Mouse (Mus musculus) embryonic fibroblast, embryonic 13.5 days (primary cell): ENCODE results near the gene Rasal2. TPM values are rescaled to one million over a fixed set of nuclear protein-coding genes. Genes with fewer than 3 reads are reported as not detected.

Experiments used
- H3K27ac ChIP-seq: 2 replicates; pipeline ENCODE4 v1.5.1; 2012; ENCODE audit warnings: low read length, control low read depth, inconsistent platforms; ENCODE audit not compliant: insufficient read depth
- H3K4me1 ChIP-seq: 2 replicates; pipeline ENCODE4 v1.6.1; 2011; ENCODE audit warnings: low read length; ENCODE audit not compliant: control insufficient read depth, insufficient read depth
- H3K4me3 ChIP-seq: 2 replicates; pipeline ENCODE4 v1.5.1; 2011; ENCODE audit warnings: mild to moderate bottlenecking, control low read depth, low read length; ENCODE audit not compliant: insufficient read depth
- CTCF ChIP-seq: IDR thresholded peaks from 2 replicates; pipeline ENCODE4 v1.5.1; 2011; ENCODE audit warnings: mild to moderate bottlenecking, control low read depth, low read length, moderate library complexity, borderline replicate concordance; ENCODE audit not compliant: insufficient read depth
- POLR2A ChIP-seq: IDR thresholded peaks from 2 replicates; pipeline ENCODE4 v1.6.1; 2011; ENCODE audit warnings: low read depth, mild to moderate bottlenecking, control low read depth, low read length, moderate library complexity
- polyA plus RNA-seq: library from polyadenylated mRNA; stranded (reverse); fragments of >200 nt; gene quantifications from 2 replicates; pipeline ENCODE4 v1.2.4, GENCODE M21; 2011; ENCODE audit warnings: low read depth; ENCODE audit not compliant: missing spikeins, insufficient read length

The Rasal2 gene
- polyA plus RNA-seq, 1 experiment: 20.1 TPM

- TF ChIP-seq POLR2A (no peak), CTCF (no peak)
- Histone ChIP-seq H3K4me3 (no peak overlapping the region), H3K27ac (peak overlapping the region; percentile 73), H3K4me1 (peaks cover 6% of the 10 kb centered on the region)
These were observed 180.0 kb downstream of the Rasal2 start for GRCm38 (mm10) chr1:157232372-157232771.

DNA sequence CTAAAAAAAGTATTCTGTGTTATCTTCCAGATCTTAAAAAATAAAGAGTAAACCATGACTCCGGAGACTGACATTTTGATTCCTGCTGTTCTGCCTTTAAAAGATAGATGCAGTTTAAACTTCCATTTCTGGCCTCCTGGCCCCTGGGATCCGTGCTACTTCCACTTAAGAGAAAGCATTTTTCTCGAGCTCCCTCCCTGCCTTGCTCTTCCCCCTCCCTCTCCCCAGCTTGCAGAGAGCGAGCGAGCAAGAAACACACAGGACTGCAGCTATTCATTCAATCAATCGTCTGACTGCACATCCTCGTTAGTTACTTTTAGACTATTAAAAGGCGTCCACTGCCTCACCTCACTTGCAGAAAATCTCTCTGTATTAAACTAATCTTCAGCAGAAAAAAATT lies 181.4 kb downstream of the Rasal2 start:
- Histone ChIP-seq H3K27ac (no peak overlapping the region), H3K4me1 (peaks cover 6% of the 10 kb centered on the region), H3K4me3 (no peak overlapping the region)
- no peak for TF ChIP-seq POLR2A
- TF ChIP-seq CTCF: no peak

- no peak overlapping the region for H3K4me3 ChIP-seq
- TF ChIP-seq POLR2A: no peak
- TF ChIP-seq CTCF: no peak
- peaks cover 6% of the 10 kb centered on the region for H3K4me1 ChIP-seq
- H3K27ac ChIP-seq: no peak overlapping the region
These were observed 182.0 kb downstream of the Rasal2 start for GRCm38 (mm10) chr1:157230386-157230785.

DNA sequence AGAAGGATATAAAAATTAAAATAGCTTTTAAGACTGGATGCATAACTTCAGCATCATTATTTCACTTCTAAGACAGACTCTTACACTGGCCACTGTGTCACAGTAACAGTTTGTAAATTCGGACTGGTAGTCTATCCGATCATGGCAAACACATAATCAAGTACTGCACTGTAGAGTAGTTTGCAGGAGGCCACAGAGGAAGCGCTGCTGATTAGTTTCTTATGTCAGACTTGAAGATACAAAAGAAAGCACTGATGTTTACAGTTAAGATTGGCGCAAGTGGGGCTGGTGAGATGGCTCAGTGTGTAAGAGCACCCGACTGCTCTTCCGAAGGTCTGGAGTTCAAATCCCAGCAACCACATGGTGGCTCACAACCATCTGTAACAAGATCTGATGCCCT lies 187.4 kb downstream of the Rasal2 start:
- TF ChIP-seq CTCF (no peak), POLR2A (no peak)
- H3K4me3 ChIP-seq: no peak overlapping the region
- H3K27ac ChIP-seq: no peak overlapping the region
- H3K4me1 ChIP-seq: no peaks in the 10 kb centered on the region

DNA sequence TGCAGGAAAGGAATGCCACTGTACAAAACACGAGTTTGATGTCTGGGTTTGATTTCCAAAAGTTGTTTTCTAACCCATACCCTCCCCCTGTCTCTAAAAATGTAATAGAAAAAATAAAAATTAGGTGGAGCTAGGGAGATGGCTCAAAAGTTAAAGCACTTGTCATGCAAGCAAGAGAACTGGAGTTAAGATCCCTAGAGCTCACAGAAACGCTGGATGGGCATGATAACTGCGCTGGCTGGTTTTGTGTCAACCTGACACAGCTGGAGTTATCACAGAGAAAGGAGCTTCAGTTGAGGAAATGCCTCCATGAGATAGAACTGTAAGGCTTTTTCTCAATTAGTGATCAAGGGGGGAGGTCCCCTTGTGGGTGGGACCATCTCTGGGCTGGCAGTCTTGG lies 191.5 kb downstream of the Rasal2 start:
- H3K4me3 ChIP-seq: no peak overlapping the region
- no peak overlapping the region for H3K27ac ChIP-seq
- TF ChIP-seq CTCF (no peak), POLR2A (no peak)
- H3K4me1 ChIP-seq: no peaks in the 10 kb centered on the region

GRCm38 (mm10) chr1:157220466-157220865 lies 191.9 kb downstream of the Rasal2 start:
- TF ChIP-seq POLR2A: no peak
- TF ChIP-seq CTCF: no peak
- H3K4me3 ChIP-seq: no peak overlapping the region
- no peaks in the 10 kb centered on the region for H3K4me1 ChIP-seq
- no peak overlapping the region for H3K27ac ChIP-seq

DNA sequence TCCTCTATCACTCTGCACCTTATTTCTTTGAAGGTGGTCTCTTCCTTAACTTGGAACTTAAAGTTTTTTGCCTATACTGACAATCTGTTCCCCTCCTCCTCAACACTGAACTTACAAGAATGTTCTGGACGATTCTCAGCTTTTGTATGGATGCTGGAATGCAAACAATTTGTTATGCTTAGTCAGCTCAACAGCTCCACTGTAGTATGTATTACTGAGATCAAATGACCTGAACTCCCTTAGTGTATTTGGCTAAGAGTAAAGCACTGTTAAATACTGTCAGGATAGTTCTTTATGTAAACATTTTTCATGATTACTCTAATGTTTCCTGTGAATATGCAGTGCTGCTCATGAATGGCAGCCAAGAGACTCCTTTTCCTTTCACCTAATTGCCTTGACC lies 203.6 kb downstream of the Rasal2 start:
- no peak overlapping the region for H3K4me3 ChIP-seq
- H3K27ac ChIP-seq: no peak overlapping the region
- TF ChIP-seq POLR2A (no peak), CTCF (no peak)
- H3K4me1 ChIP-seq: no peaks in the 10 kb centered on the region

GRCm38 (mm10) chr1:157205685-157206084 lies 206.7 kb downstream of the Rasal2 start:
- no peak overlapping the region for H3K27ac ChIP-seq
- no peak overlapping the region for H3K4me3 ChIP-seq
- H3K4me1 ChIP-seq: no peaks in the 10 kb centered on the region
- no peak for TF ChIP-seq CTCF
- no peak for TF ChIP-seq POLR2A

GRCm38 (mm10) chr1:157183043-157183442 lies 229.4 kb downstream of the Rasal2 start:
- TF ChIP-seq POLR2A (no peak), CTCF (no peak)
- Histone ChIP-seq H3K27ac (no peak overlapping the region), H3K4me3 (no peak overlapping the region), H3K4me1 (no peaks in the 10 kb centered on the region)

DNA sequence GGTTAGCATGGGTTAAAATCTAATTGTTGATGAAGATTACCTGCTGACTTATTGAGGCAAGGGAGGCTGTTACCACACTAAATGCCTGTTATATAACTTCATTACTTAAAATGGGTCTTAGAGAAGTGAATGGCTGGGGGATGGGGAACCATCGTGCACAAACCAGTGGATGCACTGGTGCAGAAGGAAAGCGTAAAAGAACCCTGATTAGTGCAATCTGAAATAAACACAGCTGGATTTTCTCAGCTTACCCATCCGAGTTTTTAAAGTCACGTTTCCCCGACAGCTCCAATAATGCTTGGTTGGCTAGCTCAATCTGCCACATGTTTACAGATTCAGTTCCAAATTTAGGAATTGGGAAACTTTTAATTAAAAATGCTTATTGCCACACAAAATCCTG lies 230.0 kb downstream of the Rasal2 start:
- no peaks in the 10 kb centered on the region for H3K4me1 ChIP-seq
- TF ChIP-seq POLR2A (no peak), CTCF (no peak)
- H3K4me3 ChIP-seq: no peak overlapping the region
- no peak overlapping the region for H3K27ac ChIP-seq

DNA sequence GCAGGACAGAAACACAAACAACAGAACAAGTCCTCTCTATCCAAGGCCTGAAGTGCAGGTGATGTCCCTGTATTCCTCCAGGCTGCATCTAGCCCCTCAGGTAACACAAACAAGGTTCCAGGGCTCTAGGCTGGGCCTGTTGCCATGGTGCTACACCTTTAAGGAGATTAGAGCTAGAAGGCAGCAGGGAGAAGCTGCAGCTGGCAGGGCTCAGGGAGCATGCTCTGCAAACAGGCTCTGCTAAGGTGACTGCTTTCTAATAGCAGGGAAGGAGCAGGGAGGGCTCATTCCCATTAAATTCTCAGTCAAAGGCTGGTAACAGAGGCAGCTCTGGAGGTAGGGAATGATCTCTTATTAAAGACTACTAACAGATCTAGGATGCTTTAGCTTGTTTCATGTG lies 231.3 kb downstream of the Rasal2 start:
- Histone ChIP-seq H3K4me3 (no peak overlapping the region), H3K4me1 (no peaks in the 10 kb centered on the region), H3K27ac (no peak overlapping the region)
- TF ChIP-seq CTCF (no peak), POLR2A (no peak)
